Mouse (Mus musculus) right cerebral cortex, postnatal 4 days (tissue): ENCODE measurements around the gene Prex1.

Experiments
- DNase-seq: peaks from one replicate; pipeline ENCODE4 v3.0.0-alpha.2; 2022

The Prex1 gene

GRCm38 (mm10) chr2:166683885-166684544 lies 29.6 kb downstream of the Prex1 start:
- DNase-seq: no peak

GRCm38 (mm10) chr2:166682866-166683265 lies 30.8 kb downstream of the Prex1 start:
- DNase-seq: peak; percentile 38

DNA sequence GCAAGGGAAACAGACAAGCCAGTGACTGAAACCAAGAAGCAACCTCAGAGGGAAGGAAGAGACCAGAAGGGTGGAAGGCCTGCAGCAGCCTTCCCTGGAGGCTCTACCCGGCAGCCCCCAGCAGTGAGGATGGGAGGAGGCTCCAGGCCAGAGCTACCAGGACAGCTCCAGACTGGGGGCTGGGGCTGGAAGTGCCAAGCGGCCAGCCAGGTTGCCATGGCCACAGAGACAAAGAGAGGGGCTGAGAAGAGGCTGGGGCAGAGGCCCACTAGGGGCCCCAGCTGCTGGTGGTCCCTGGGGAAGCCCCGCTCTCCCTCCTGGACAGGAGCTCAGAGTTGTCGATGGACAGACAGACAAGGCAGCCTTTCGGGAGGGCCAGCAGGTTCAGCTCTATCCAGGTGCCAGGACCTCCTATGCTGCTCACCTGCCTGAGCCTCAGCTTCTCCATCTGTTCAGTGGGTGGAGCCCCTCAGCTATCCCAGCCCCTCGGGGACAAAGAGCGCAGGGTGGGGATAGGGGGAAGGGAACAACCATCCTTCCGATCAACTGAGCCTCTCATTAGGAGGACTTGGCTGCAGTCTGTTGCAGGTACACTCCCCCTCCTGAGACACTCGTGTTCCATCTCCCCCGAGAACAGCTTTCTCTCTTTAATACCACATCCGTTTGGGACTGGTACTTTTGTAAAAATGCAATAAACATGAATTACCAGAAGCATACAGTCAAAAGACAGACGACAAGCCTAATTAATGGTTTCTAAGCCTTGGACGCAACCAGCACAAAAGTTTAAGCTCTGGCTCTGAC lies 34.5 kb downstream of the Prex1 start:
- DNase-seq: peak; percentile 40

DNA sequence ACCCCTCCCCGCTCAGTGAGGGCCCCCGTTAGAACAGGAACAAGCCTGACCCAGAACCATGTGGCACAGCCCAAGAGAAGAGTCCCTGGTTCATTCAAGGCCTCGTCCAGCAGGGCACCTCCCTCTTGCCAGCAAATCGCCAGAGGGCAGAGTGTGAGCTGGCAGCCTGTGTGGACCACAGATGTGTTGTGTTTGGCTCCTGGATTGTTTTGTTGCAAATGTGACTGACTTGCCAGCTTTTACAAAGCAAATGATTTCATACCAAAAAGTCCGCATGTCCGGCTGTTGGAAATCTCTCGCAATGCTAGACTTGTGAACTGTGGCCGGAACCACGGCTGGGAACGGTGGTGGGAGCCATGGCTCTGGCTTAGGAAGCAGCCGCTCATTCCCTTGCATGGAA lies 36.7 kb downstream of the Prex1 start:
- DNase-seq: no peak

GRCm38 (mm10) chr2:166676498-166676897 lies 37.1 kb downstream of the Prex1 start:
- DNase-seq: peak; percentile 33

DNA sequence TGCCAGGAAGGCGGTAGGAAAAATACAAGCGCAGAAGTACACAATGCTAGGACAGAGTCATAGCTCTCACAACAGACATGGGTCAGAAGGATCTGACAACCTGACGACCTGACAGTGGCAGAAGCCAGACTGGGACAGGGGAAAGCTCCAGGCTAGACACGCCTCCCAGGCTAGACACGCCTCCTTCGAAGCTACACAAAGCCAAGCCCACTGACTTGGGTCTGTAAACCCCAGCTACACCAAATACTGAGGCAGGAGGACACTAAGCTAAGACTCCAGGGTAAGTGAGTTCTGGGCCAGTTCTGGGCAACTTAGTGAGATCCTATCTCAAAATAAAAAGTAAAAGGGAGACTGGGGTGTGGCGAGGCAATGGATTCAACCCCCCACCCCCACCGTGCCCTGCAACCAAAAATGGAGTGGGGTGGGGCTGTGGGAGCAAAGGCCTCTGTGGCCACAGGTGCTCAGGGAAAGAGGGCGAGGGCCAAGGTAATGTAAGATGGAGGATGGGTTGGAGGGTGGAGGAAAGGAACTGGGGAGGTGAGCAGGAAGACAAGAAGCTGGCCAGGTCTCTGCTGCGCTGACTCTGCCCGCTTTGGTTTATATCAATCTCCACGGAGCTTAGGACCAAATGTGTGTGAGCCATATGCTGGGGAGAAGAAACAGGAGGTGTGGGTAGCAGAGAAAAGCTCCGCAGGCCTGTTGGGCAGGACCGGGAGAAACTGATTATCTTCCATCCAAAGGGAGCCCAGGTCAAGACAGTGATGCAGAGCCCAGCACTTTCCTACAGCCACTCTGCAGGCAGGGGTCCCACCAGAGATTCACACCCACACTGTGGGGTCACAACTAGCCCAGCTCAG lies 37.8 kb downstream of the Prex1 start:
- DNase-seq: no peak

- no peak for DNase-seq
Observed at GRCm38 (mm10) chr2:166674693-166675092, 38.9 kb downstream of the Prex1 start.

GRCm38 (mm10) chr2:166673951-166674350 lies 39.7 kb downstream of the Prex1 start:
- DNase-seq: no peak

- no peak for DNase-seq
Observed at GRCm38 (mm10) chr2:166672171-166672965, 41.3 kb downstream of the Prex1 start.

- no peak for DNase-seq
Observed at GRCm38 (mm10) chr2:166671614-166672013, 42.0 kb downstream of the Prex1 start.

DNA sequence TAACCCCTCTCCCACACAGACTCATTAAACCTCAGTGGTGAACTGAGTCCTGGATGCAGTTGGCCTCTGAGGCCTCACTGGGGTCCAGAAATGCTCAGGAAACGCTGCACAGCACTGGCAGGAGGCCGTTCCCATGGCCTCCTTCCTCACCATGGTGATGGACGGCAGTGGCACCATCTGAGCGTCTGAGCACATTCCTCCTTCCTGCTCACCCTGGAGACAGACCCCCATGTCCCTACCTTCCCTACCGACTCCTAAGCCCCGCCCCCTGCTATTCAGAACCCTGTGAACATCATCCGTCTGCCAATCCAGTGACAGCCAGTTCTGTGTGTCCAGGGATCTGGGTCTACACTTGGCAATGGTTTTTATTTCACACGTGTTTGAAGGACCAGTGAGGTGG lies 42.6 kb downstream of the Prex1 start:
- DNase-seq: peak; percentile 22

DNA sequence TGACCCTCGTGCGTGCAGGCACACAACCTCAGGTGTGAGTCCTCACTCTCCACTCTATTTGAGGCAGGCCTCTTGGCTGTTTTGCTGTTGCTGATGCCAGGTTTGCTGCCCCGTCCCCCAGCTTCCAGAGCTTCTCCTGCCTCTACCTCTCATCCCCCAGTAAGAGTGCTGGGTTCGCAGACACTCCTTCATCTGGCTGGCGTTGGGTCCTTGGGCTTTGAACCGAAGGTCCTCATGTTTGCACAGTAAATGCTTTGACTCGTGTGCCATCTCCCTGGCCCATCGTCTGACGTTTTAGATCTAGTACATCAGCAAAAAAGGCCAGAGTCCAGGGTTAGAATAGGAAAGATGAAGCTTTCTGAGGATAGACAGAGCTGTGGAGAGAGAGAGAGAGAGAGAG lies 43.7 kb downstream of the Prex1 start:
- DNase-seq: no peak

DNA sequence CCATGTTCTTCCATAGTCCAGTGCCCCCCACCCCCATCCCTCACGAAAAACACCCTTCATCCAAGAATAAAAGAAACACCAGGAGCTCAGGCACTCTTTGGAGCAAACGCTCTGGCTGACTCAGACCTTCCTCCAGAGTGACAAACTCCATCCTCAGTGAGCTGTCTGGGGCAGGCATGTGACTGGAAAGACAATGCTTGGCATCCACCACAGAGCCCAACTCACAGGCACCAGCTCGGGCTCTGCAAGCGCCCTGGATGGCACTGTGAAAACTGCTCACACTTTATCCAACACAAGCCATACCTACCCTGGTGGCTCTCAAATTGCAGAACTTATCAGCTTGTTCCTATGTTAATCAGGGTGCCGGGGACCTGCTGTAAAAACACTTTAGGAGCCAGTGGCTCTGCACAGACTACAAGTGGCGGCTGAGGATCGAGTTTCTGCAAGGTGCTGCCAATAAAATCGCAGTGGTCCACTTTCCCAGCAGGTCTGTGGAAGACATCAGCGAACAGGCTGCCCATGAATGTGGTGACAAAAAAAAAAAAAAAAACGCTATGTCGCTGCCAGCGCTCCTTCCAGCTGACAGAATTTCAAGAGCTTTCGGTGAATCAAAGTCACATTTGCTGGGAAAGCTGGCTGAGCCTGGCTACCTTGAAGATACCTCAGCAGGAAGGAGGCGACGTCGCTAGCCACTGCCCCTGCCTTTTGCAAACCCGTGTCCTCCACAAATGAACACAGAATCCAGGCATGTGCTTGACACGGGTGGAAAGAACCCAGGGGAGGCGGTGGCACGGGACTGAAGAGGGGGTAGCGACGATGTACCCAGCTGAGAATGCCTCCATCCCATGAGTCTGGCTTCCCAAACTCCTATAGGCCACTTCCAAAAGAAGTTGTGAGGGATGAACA lies 45.6 kb downstream of the Prex1 start:
- no peak for DNase-seq

DNA sequence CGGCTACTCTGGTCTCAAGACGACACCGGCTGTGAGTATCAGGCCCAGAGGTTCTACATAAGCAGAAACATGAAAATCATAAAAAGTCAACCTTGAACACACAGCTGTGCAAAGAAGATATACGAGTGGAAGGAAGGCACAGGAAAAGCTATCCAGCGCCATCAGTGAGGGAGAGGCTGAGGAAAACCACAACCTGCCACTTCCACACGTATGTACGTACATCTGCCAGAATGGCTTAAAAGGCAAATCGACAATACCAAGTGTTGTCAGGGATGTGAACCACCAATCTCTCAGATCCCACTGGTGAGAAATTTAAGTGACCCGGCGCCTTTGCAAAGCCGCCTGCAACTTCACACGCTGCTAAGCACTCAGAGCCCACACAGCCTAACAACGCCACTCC lies 47.5 kb downstream of the Prex1 start:
- no peak for DNase-seq

DNA sequence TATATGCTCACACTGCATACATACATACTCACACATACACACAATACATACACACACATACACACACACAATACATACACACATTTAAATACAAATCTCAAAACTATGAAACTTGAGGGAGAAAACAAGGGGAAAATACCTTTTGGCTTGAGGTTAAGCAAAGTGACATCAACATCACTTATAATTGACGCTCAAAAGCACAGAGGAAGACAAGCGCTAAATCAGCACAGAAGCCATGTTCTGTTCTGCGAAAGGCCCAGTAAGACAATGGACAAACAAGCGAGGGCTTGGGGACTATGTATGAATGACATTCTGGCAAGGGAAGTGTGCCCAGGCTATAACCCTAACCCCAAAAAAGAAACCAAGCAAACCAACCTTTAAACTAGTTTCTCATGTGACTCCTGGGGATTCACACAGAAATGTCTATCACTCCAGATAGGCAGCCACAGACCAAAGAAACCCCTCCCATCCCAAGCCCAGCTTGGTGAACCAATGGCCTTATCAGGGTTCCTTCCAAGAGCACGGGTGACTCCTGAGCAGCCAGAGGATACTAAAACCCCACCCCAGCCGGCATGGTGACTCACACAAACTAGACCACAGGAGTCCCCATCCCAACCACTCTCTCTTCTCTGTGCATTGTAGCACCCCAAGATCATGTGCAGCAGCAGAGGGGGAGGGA lies 48.2 kb downstream of the Prex1 start:
- no peak for DNase-seq

DNA sequence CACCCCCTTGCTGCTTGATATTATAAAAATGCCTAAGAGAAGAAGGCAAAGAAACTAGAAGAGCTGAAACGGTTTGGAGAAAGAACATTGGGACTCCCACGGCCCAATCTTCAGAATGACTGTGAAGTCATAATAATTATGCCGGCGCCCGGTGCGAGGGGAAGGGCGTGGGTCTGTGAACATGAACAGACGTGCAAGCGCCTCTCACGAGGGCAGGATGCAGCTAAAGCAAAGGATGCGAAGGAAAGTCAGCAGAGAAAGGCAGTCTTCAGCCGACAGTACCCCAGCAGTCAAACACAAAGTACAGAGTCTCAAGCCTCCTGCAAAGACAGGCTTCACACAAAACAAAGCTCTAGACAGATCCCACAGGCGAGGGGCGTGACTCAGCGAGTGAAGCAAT lies 49.1 kb downstream of the Prex1 start:
- DNase-seq: no peak

DNA sequence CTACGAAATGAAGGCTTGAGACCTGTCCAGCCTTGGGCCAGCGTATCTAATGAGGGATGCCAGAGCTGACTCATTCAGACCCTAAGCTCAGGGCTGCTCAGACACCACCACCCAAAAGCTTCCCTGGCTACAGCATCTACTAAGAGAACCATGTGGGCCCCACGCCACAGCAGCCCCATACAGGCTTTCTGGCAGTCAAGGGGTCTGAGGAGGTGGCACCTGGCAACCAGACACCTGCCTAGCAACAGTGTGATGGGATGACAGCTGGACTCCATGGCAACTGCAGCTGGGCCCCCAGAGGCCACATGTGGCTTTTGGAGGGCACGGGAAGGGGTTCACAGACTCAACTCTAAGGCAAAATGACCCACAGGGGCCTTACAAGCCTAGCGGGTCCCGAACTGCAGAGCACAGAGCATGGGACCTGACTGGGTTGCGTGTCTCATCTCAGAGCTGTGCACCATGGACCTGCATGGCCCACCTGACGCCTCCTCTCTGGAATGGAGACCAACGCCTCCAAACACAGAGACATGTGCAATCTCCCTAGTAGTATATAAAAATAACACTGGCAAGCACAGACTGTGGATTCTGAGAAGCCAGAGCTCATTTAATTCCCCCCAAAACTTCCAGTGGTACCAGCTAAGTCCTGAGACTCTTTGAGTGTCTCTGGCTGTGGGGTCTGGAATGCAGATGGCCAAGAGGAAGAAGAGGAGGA lies 50.2 kb downstream of the Prex1 start:
- no peak for DNase-seq

- DNase-seq: no peak
Observed at GRCm38 (mm10) chr2:166662595-166663160, 51.0 kb downstream of the Prex1 start.

DNA sequence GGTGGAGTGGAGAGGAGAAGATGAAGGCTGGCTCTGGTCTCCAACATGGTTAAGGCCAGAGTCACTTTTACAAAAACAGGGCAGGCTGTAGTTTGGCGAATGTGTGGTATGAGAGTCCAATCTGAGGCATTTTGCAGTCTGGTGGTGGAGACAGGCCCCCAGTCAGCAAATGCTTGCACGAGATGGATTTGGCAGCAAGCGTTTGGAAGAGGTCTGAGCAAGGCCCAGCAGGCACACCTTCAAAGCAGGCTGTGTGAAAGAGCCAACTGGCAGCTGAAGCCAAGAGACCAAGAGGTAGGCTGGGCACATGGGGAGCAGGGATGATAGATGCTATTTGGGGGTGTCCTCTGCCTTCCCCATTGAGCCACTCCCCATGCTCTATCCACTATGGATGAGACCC lies 51.7 kb downstream of the Prex1 start:
- no peak for DNase-seq

GRCm38 (mm10) chr2:166661498-166661897 lies 52.1 kb downstream of the Prex1 start:
- DNase-seq: no peak
